Mouse (Mus musculus) Muller cell, postnatal 12 days (primary cell): ENCODE data around the gene Ubqln1.
A peak's percentile ranks its signal among the peaks of the same experiment; 100 is the strongest.
"Not testable (repeated sequence)": the region's sequence is repeated elsewhere in the genome, so short reads cannot be mapped to it uniquely, and the experiment has no call there.

Experiments
- DNase-seq: peaks from one replicate; pipeline ENCODE4 v3.0.0-alpha.2; 2015; ENCODE audit errors: inconsistent ontology term

Gene Ubqln1

DNA sequence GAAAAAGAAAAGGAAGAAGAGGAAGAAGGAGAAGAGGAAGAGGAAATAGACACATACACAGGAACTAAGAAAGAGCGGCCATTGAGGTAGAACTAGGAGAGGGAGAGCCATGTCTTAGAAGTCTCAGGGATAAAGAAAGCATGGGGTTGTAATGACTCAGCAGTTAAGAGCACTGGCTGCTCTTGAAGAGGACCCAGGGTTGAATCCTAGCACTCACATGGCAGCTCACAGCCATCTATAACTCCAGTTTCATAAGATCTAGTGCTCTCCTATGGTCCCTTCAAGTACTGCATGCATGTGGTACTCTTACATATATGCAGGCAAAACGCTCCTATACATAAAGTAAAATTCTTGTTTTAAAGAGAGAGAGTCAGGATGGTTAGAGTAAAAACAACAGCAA is 59.4 kb downstream of the Ubqln1 start:
- no peak for DNase-seq

DNA sequence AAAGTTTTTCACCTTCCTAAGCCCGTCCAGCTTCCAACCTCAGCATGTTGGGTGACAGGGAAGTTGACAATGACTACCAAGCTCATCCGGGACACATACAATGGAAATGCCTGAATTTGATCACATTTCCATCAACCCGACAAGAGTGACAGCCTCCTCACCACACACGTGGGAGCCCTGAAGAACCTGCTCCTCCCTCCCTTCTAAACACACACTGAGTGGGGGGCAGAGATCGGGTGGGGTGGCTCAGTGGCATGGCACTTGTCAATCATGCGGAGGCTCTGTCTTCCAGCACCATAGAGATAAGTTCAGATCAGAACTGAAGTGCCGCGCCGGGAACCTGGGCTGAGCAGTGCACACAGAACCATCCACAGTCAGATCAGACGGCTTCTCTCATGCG is 65.0 kb downstream of the Ubqln1 start:
- no peak for DNase-seq

DNA sequence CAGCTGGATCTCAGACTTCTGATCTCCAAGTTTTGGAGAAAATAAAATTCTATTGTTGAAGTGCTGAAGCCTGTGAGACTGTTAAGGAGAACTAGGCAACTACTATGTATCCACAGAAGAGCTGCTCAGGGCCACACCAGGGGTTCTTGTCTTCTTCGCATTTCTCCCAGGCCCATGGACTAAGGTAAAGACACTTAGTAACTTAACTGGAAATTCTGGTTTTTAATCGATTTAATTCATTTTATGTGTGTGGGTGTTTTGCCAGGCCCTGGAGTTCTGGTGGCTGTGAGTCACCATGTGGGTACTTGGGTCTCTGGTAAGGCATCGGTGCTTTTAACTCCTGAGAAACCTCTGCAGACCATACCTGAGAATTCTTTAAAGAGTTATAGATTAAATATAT is 65.8 kb downstream of the Ubqln1 start:
- no peak for DNase-seq

DNA sequence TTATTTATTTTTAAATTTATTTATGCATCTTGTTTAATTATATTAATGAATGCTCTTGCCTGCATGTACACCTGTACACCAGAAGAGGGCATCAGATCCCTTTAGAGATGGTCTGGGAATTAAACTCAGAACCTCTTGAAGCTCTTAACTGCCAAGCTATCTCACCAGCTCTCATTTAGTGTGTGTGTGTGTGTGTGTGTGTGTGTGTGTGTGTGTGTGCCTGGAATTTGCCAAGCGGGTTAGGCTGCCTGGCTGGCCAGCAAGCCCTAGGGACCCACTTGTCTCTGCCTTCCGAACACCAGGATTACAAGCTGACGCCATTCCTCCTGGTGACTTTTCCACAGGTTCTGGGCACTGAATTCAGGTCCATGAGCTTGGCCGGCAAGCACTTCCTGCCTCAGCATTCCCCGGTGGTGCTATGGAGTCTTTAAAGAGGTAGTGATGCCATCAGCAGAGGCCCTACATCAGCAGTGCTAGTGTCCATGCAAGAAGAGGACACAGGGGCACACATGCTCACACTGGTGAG is 66.4 kb downstream of the Ubqln1 start:
- DNase-seq = peak; percentile 75

DNA sequence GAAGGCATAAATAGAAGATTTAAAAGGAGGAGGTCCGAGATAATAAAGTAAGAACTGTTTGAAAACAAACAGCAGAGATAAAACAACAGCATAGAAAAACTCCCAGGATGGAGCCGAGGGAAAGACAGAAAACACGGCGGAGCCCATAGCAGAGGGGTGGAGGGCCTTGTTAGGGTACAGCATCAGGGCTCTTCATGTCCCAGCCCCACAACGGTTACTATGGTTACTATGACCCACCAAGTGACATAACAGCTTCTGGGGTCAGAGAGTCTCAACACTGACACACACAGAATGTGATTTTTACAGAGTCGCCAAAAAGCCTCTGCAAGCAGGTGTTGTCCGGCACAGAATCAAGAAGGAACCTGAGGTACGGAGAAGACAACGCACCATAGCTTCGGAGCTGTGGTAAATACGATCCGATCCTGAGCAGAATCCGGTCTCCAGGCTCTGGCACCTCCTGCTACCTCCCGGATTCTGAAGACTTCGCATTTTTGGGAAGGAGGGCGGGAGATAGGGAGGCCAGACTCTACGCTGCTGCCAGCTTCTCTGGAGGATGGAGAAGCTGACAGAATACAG is 67.1 kb downstream of the Ubqln1 start:
- DNase-seq = peak; percentile 86

DNA sequence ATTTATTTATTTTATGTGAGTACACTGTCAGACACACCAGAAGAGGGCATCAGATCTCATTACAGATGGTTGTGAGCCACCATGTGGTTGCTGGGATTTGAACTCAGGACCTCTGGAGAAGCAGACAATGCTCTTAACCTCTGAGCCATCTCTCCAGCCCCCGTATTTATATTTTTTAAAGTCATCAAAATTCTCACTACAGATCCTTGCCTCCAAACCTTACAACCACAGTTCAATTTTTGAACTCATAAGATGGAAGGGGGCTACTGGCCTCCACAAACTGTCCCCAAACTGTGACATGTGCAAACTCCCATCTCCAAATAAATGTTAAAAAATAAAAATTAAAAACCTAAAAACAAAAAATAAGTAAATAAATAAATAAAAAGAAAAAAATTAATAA is 67.7 kb downstream of the Ubqln1 start:
- no peak for DNase-seq

DNA sequence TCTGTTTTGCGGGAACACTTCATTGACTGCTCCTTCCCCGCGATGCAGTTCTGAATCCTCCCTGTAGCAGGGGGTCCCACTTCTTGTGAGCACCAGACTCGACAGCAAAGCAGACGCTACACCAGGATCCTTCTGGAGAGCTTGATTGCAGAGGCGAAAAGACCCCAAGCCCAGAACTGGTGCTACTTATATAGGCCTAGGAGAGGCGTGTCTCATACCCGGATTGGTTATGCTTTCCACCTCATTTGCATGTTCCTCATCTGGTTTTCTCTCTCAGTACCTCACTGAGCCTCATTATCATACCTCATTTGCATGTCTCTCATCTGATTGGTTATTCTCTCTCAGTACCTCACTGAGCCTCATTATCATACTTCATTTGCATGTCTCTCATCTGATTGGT is 68.8 kb downstream of the Ubqln1 start:
- not testable (repeated sequence) for DNase-seq

DNA sequence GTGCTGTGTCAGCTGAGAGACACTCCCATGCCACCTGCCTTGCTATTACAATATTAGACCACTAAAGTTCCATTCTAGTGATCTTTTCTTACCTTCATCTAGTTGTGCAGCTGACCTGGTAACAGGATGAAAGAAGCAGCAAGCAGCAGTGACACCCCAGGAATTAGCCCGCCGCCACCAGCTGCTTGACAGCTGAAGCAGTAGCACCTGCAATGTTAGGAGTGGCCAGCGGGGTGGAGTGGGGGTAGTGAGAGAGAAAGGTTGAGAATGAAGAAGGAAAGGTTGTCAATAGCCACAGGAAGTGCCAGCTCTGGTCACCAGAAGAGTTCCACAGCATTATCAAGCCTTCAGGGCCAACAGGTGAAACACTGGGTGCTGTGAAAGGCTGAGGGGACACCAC is 83.8 kb downstream of the Ubqln1 start:
- no peak for DNase-seq

DNA sequence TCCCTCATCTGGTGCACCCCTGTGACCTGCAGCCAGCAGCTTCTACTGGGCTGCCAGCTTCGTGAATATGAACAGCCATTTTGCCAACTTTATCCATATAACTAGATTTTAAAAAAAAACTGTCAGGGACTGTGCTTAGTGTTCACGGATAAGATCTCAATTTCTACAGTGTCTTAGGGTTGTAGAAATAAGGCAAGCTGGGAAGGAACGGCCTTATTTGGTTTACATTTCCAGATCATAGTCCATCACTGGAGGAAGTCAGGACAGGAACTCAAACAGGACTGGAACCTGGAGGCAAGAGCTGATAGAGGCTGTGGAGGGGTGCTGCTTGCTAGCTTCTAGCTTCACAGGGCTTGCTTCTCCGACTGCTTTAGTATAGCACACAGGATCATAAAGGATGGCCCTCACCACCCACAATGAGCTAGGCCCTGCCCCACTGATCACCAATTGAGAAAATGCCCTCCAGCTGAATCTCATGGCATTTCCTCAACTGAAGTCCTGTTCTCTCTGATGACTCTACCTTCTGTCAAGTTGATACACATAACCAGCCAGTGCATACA is 85.7 kb downstream of the Ubqln1 start:
- no peak for DNase-seq

DNA sequence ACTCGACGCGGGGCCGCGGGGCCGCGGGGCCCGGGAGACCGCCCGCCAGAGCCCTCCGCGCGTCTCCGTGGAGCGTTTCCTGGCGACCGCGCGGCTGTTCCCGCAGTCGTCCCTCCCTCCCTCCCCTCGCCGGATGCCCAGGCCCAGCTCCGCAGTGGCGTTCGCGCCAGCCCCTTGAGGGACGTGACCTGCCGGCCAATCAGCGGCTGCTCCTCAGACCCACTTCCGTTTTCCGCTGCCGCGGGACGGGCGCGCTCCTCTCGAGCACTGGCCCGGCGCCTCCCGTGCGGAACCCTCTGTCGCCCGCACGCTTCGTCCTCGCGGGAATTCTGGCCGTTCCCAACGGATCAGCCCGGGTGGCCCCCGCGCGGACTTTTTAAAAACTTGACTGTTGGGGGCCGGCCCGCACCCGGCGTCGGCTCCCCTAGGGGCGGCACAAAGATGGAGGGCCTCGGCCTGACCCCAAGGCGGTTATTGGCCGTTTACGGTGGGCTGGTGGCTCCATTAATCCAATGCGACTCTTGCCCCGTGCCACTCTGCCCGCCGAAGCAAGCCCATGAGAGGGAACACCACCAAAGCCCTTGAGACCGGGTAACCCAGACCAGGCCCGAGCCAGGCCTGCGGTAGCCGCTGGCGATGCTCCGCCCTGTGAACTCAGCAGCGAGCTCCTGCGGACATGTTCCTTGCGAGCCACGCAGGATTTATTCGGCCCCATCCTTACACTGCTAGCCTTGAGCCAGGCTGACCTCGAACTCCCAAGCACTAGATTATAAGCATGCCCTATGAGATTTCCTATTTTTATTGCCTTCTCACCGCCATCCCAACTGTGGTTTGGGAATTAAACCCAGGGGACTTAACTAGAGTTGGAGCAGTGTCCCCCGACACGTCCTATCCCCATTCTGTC is 86.4 kb downstream of the Ubqln1 start:
- peak; percentile 97 for DNase-seq

DNA sequence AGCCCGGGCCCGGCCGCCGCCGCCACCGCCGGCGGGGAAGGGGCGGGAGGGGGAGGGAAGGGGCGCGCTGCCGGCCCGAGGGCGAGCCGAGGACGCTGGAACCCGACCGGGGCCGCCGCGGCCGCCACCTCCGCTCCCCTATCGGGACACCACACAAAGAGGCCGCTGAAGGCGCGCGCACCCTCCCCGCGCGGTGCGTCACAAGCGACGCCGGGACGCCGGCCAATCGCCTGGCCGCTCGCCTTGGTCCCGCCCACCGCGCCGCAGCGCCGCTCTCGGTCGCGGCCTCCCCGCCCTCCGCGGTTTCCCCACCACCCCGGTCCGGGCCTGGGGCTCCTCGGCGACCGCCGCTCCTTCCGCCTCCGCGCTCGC is 87.1 kb downstream of the Ubqln1 start, which contains the start of gene Hnrnpa0:
Hnrnpa0 (minus strand) TSS at position 161 of the 372 bp plus-strand sequence.
- DNase-seq = peak; percentile 98

DNA sequence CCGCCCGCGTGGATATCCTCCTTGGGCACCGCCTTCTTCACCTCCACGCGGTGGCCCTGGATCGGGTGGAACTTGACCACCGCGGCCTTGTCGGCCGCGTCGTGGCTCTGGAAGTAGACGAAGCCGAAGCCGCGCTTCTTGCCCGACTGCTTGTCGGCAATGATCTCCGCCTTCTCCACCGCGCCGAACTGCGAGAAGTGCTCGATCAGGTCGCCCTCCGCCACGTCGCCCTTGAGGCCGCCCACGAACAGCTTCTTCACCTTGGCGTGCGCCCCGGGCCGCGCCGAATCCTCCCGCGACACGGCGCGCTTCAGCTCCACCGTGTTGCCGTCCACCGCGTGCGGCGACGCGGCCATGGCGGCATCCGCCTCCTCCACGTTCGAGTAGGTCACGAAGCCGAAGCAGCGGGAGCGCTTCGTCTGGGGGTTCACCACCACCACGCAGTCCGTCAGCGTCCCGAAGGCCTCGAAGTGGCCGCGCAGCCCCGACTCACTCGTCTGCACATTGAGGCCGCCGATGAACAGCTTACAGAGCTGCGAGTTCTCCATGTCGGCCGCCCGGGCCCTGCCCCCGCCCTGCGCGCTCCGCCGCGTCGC is 87.6 kb downstream of the Ubqln1 start:
- peak; percentile 72 for DNase-seq

DNA sequence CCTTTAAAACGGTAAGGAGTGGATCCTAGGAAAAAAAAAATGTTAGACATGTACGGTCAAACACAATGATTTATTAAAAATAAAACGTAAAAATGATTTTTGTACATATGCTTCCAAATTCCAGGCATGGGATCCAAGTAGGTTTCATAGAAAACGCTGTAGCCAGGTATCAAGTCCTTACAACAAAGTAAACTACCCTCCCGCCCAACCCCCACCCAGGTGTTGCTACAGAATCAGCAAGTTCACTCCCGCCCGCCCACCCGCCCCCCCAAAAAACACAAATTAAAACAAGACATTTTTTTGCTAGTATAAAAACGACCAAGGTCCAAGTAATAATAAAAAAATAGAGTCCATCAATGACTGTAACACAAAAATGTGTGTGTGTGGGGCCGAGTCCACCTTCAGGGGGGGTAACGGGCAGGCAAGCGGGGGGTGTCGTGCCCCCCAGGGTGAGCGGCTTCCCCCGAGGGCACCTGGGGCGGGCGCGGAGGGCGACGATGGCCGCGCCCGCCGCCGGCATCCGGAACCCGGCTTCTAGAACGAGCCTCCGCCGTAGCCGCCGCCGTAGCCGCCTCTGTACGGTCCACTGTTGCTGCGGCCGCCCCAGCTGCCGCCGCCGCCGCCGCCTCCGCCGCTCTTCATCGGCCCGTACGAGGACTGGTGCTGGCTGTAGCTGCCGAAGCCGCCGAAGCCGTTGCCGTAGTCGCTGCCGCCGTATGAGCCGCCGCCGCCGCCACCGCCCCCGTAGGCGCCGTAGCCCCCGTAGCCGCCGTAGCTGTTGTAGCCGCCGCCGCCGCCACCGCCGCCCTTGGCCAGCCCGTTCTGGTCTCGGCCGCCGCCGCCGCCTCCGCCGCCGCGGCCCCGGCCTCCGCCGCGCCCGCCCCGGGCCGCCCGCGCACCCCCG is 88.3 kb downstream of the Ubqln1 start:
- DNase-seq = peak; percentile 30
